In genomic region chr12:79383583-79383982, GRCm38 (mm10) we compare ENCODE assay signal across 12 mouse cellular contexts.
DNase-seq lines count a peak whose midpoint lies in the region; ATAC-seq and TF ChIP-seq lines count a peak whose summit lies in the region.
"Had no signal": no experiment of that assay in that cellular context is flagged by ENCODE, and none has a peak within 500 bp of the region (broad histone marks: within the 10 kb centered on the region; RNA-seq: fewer than 3 reads in every experiment).

No protein-coding gene starts in this region.

- H3K27me3 ChIP-seq in embryonic facial prominence, embryonic 10.5 days (replicated peaks; ENCODE audit: low read depth, poor library complexity, severe bottlenecking): no peaks in the 10 kb centered on the region
- H3K27me3 ChIP-seq in lung, embryonic 15.5 days: no peaks in the 10 kb centered on the region
- H3K27me3 ChIP-seq in kidney, embryonic 15.5 days: no peaks in the 10 kb centered on the region
- no peaks in the 10 kb centered on the region for H3K27me3 ChIP-seq in forebrain, postnatal 0 days (ENCODE audit: insufficient read depth, low read length)

- TF ChIP-seq CTCF in forebrain, postnatal 0 days (IDR thresholded peaks at IDR 0.05; ENCODE audit: low read depth): no peak

- ATAC-seq in lung, embryonic 15.5 days (ENCODE audit: borderline replicate concordance, extremely low read depth, low FRiP score, low TSS enrichment): no peak
- no peak for ATAC-seq in kidney, embryonic 15.5 days (replicated peaks; ENCODE audit: low FRiP score)
- no peak for ATAC-seq in forebrain, postnatal 0 days
- ATAC-seq: forebrain, embryonic 16.5 days had no signal

- DNase-seq in thymus, postnatal 14 days: peak; percentile 5
- no peak for DNase-seq in thymus, postnatal 0 days (ENCODE audit: low spot score)
- DNase-seq in embryonic facial prominence, embryonic 10.5 days (ENCODE audit: low spot score): no peak
- no peak for DNase-seq in gastrocnemius, postnatal 14 days
- no peak for DNase-seq in forebrain, postnatal 0 days

- H3K9ac ChIP-seq in lung, embryonic 15.5 days: no peak overlapping the region
- H3K9ac ChIP-seq in kidney, embryonic 15.5 days: no peak overlapping the region
- no peak overlapping the region for H3K9ac ChIP-seq in forebrain, postnatal 0 days

- 39% methylated on average over 3 of the region's 3 CpGs for WGBS in embryonic facial prominence, embryonic 10.5 days
- 39% methylated on average over 3 of the region's 3 CpGs for WGBS in lung, embryonic 15.5 days
- 69% methylated on average over 3 of the region's 3 CpGs for WGBS in kidney, embryonic 15.5 days
- 51% methylated on average over 3 of the region's 3 CpGs for WGBS in forebrain, postnatal 0 days

- no peaks in the 10 kb centered on the region for H3K9me3 ChIP-seq in embryonic facial prominence, embryonic 10.5 days
- H3K9me3 ChIP-seq in lung, embryonic 15.5 days: no peaks in the 10 kb centered on the region
- H3K9me3 ChIP-seq in kidney, embryonic 15.5 days (replicated peaks): no peaks in the 10 kb centered on the region
- H3K9me3 ChIP-seq in forebrain, postnatal 0 days (ENCODE audit: low read length): no peaks in the 10 kb centered on the region
- H3K9me3 ChIP-seq: limb, embryonic 10.5 days had no signal

- H3K36me3 ChIP-seq in embryonic facial prominence, embryonic 10.5 days (replicated peaks): no peaks in the 10 kb centered on the region
- H3K36me3 ChIP-seq in lung, embryonic 15.5 days: no peaks in the 10 kb centered on the region
- H3K36me3 ChIP-seq in kidney, embryonic 15.5 days: no peaks in the 10 kb centered on the region
- H3K36me3 ChIP-seq in forebrain, postnatal 0 days (ENCODE audit: insufficient read depth): no peaks in the 10 kb centered on the region
- H3K36me3 ChIP-seq: limb, embryonic 10.5 days had no signal

- no peak overlapping the region for H3K4me2 ChIP-seq in lung, embryonic 15.5 days
- no peak overlapping the region for H3K4me2 ChIP-seq in kidney, embryonic 15.5 days
- H3K4me2 ChIP-seq in forebrain, postnatal 0 days (ENCODE audit: low read depth): no peak overlapping the region

- H3K27ac ChIP-seq in embryonic facial prominence, embryonic 10.5 days (replicated peaks): peak overlapping the region; percentile 70
- peak overlapping the region; percentile 25; the same call in 1 of the 2 replicates for H3K27ac ChIP-seq in lung, embryonic 15.5 days
- no peak overlapping the region for H3K27ac ChIP-seq in kidney, embryonic 15.5 days
- no peak overlapping the region for H3K27ac ChIP-seq in forebrain, postnatal 0 days (ENCODE audit: low read depth, low read length)
- H3K27ac ChIP-seq: heart, adult 2 months; layer of hippocampus, adult 2 months; macrophage had no signal

- intact Hi-C loops in gastrocnemius, postnatal 14 days (cut with DNase I; ENCODE audit: low total_unique reads): no loop called here

- no peak overlapping the region for H3K4me3 ChIP-seq in embryonic facial prominence, embryonic 10.5 days
- H3K4me3 ChIP-seq in lung, embryonic 15.5 days: no peak overlapping the region
- no peak overlapping the region for H3K4me3 ChIP-seq in kidney, embryonic 15.5 days (replicated peaks)
- no peak overlapping the region for H3K4me3 ChIP-seq in forebrain, postnatal 0 days (ENCODE audit: low read depth, low read length)
- H3K4me3 ChIP-seq: heart, adult 2 months; layer of hippocampus, adult 2 months; limb, embryonic 10.5 days had no signal

- peaks cover 54% of the 10 kb centered on the region for H3K4me1 ChIP-seq in embryonic facial prominence, embryonic 10.5 days
- peaks cover 37% of the 10 kb centered on the region for H3K4me1 ChIP-seq in lung, embryonic 15.5 days
- H3K4me1 ChIP-seq in kidney, embryonic 15.5 days: peaks cover 2% of the 10 kb centered on the region; the same call in 1 of the 2 replicates
- no peaks in the 10 kb centered on the region for H3K4me1 ChIP-seq in forebrain, postnatal 0 days (ENCODE audit: insufficient read depth)

Comparison
In these comparisons a context has a peak if more than half of its experiments do, and no peak if none do; other contexts are left out.
1. H3K27ac ChIP-seq: peak in embryonic facial prominence, embryonic 10.5 days (single experiment) and lung, embryonic 15.5 days (single experiment); none in kidney, embryonic 15.5 days (single experiment) and forebrain, postnatal 0 days (single experiment).